Mouse (Mus musculus): ENCODE measurements at regions not wholly inside any gene's neighbourhood (a gene's known extent, or its start where the extent isn't known, plus 50 kb on each side); places are given as distances from the start of the nearest gene placed in this dataset.

DNA sequence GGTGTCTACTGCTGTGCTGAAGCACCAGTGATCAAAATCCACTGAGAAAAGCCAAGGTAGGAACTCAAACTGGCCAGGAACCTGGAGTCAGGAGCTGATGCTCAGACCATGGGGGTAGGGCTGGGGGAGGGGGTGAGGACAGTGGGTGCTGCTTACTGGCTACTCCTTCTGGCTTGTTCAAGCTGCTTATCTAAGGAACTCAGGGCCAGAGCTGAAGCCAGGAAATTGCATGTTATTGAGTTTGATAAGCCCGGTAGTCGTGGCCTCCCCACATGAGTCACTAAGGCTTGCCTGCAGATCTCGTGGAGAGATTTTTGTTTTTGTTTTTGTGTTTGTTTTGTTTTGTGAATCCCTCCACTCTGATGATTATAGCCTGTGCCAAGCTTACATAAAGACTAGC lies 65.9 kb downstream of the Tmem215 start:
- no peaks in the 10 kb centered on the region for H3K9me3 ChIP-seq (ENCODE audit: low read length)

DNA sequence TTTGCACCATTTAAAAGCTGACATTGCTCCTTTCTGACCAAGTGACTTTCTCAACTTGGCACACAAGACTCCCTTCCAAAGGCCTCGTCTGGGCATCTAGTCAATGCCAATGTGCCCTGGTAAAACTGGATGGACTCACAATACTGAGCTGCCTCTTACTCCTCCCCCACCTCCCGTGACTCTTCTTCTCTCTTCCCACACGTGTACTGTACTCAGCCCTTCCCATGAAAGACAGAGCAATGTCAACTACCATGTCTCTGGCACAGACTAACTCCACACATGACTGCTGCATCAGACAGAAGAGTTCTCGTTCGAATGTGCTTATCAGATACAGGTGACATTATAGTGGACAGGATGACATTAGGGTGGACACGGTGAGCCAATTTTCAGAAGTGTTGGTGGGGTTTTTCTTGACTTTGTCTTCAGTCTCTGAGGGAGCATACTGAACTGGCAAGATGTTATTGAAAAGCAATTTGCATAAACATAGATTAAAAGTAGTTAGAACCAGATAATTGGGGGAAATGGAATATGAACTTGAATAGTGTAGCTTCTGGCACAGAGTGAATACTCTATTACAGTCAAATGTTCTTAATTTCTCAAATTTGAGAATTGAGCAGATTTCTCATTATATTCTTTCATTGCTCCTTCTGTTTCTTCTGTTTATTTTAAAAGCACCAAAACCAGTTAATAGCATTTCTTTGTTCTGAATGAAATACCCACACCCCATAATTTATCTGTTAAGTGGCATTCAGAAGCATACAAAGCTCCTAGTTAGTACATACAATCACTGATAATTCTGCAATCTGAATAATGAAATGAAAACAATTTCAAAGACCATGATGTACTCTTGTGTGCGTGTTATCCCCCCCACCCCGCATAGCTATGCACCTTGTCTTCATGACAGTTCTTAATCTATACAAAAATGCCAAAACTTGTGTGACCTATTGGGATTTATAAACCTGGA lies 71.4 kb downstream of the Tmem215 start:
- Histone ChIP-seq H3K27ac (no peak overlapping the region), H3K36me3 (ENCODE audit: insufficient read depth, low read length) (no peaks in the 10 kb centered on the region), H3K9ac (replicated peaks; ENCODE audit: low read length) (no peak overlapping the region), H3K4me2 (ENCODE audit: low read depth, low read length) (no peak overlapping the region), H3K4me3 (ENCODE audit: low read length) (no peak overlapping the region), H3K4me1 (ENCODE audit: insufficient read depth, low read length) (no peaks in the 10 kb centered on the region), H3K27me3 (ENCODE audit: insufficient read depth, low read length) (no peaks in the 10 kb centered on the region), H3K9me3 (ENCODE audit: low read length) (peaks cover 3% of the 10 kb centered on the region; the same call in 1 of the 2 replicates)
- WGBS: 87% methylated on average over 8 of the region's 8 CpGs
- no peak for DNase-seq (ENCODE audit: low spot score)
- ATAC-seq: no peak
- TF ChIP-seq CTCF (IDR thresholded peaks at IDR 0.05; ENCODE audit: low read depth): no peak

More for the DNA sequence above, 65.9 kb downstream of the Tmem215 start:
- Histone ChIP-seq H3K27ac (no peak overlapping the region), H3K36me3 (ENCODE audit: insufficient read depth, low read length) (no peaks in the 10 kb centered on the region), H3K4me1 (ENCODE audit: insufficient read depth, low read length) (no peaks in the 10 kb centered on the region), H3K27me3 (ENCODE audit: insufficient read depth, low read length) (no peaks in the 10 kb centered on the region), H3K4me3 (ENCODE audit: low read length) (no peak overlapping the region), H3K4me2 (ENCODE audit: low read depth, low read length) (no peak overlapping the region), H3K9ac (replicated peaks; ENCODE audit: low read length) (no peak overlapping the region)
- WGBS: 79% methylated on average over 3 of the region's 3 CpGs
- no peak for TF ChIP-seq CTCF (IDR thresholded peaks at IDR 0.05; ENCODE audit: low read depth)
- no peak for ATAC-seq
- no peak for DNase-seq (ENCODE audit: low spot score)

DNA sequence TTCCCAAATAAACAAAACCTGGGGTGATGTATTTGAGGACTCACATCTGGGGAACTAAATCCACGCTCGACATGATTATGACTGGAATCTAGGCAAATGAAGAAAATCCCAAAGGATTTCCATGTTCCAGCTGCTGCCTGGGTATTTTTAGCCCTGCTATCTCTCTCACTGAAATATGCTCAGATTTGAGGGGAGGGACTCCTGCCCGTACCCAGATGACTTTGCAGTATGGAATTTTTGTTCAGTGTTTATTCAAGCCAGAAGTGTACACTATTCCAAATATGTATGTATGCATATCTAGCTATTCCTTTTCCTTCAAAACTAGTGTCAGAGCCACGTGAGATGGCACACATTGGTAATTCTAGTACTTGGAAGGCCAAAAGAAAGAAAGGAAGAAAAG lies 72.1 kb downstream of the Tmem215 start:
- no peaks in the 10 kb centered on the region for H3K36me3 ChIP-seq (ENCODE audit: insufficient read depth, low read length)
- DNase-seq (ENCODE audit: low spot score): peak; percentile 20
- 62% methylated on average over 4 of the region's 4 CpGs for WGBS
- H3K4me2 ChIP-seq (ENCODE audit: low read depth, low read length): no peak overlapping the region
- H3K4me3 ChIP-seq (ENCODE audit: low read length): no peak overlapping the region
- no peak overlapping the region for H3K9ac ChIP-seq (replicated peaks; ENCODE audit: low read length)
- ATAC-seq: no peak
- no peaks in the 10 kb centered on the region for H3K4me1 ChIP-seq (ENCODE audit: insufficient read depth, low read length)
- H3K27me3 ChIP-seq (ENCODE audit: insufficient read depth, low read length): no peaks in the 10 kb centered on the region
- no peak overlapping the region for H3K27ac ChIP-seq
- H3K9me3 ChIP-seq (ENCODE audit: low read length): peaks cover 3% of the 10 kb centered on the region; the same call in 1 of the 2 replicates
- TF ChIP-seq CTCF (IDR thresholded peaks at IDR 0.05; ENCODE audit: low read depth): no peak

DNA sequence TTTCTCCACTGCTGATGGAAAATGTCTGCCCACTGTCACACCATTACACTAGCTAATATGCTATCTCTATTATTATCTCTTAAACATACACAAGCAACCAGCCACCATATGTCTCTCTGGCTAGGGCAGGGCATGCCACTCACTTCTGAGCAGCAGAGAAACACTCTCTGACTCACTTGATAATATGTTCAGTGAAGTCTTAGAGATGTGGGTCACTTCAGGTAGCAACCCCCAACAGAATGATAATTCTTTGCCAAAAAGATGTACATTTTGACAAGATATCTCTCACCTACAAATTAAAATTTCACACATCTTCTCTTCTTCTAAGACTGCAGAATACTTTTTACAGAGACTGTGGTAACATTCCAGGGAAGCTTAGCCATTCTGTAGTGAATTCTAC lies 72.8 kb downstream of the Tmem215 start:
- Histone ChIP-seq H3K9ac (replicated peaks; ENCODE audit: low read length) (no peak overlapping the region), H3K4me3 (ENCODE audit: low read length) (no peak overlapping the region), H3K36me3 (ENCODE audit: insufficient read depth, low read length) (no peaks in the 10 kb centered on the region), H3K27me3 (ENCODE audit: insufficient read depth, low read length) (no peaks in the 10 kb centered on the region), H3K9me3 (ENCODE audit: low read length) (peaks cover 3% of the 10 kb centered on the region; the same call in 1 of the 2 replicates), H3K4me2 (ENCODE audit: low read depth, low read length) (no peak overlapping the region), H3K27ac (no peak overlapping the region), H3K4me1 (ENCODE audit: insufficient read depth, low read length) (no peaks in the 10 kb centered on the region)
- no peak for ATAC-seq
- TF ChIP-seq CTCF (IDR thresholded peaks at IDR 0.05; ENCODE audit: low read depth): no peak
- DNase-seq (ENCODE audit: low spot score): no peak

DNA sequence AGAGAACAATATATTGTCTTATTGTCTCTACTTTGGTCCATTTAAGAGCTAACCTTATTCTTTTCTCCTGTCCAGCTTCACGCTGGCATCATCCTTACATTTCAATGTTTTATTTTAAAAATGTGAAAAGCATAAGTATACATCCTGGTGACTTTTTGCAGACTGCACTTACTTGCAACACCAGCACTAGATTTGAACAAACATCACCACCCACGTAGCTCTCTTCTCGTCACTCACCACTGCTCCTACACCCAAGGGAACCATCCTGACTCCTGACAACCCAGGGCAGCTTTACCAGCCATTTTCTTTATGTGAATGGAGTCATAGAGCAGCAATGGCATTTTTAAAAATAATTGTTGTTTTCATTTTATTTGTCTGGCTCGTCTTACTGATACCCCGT lies 73.7 kb downstream of the Tmem215 start:
- no peak overlapping the region for H3K27ac ChIP-seq
- no peak for ATAC-seq
- TF ChIP-seq CTCF (IDR thresholded peaks at IDR 0.05; ENCODE audit: low read depth): no peak

DNA sequence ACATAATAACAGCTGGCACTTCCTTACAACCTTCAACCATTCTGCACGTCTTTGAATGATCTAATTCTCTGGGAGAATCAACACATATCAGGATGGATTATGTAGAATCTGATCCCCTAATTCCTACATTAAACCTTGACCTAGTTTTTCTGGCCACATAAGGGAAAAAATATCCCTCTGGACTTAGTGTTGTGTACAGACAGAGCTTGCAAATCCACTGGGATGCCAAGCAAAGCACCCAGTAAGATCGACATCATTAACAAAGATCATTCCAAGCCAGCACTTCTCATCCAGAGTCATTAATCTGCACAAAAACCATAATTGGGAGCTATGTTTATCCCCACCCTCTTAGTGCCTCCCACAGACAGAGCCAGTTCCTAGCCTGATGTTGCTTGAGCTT lies 87.8 kb downstream of the Tmem215 start:
- no peaks in the 10 kb centered on the region for H3K27me3 ChIP-seq (ENCODE audit: insufficient read depth, low read length)
- no peak overlapping the region for H3K4me3 ChIP-seq (ENCODE audit: low read length)
- H3K4me2 ChIP-seq (ENCODE audit: low read depth, low read length): no peak overlapping the region
- no peak for DNase-seq (ENCODE audit: low spot score)
- no peaks in the 10 kb centered on the region for H3K9me3 ChIP-seq (ENCODE audit: low read length)
- no peaks in the 10 kb centered on the region for H3K4me1 ChIP-seq (ENCODE audit: insufficient read depth, low read length)
- no peaks in the 10 kb centered on the region for H3K36me3 ChIP-seq (ENCODE audit: insufficient read depth, low read length)
- H3K9ac ChIP-seq (replicated peaks; ENCODE audit: low read length): no peak overlapping the region
- WGBS: 54% methylated on average over 2 of the region's 2 CpGs
- no peak for ATAC-seq
- no peak overlapping the region for H3K27ac ChIP-seq
- TF ChIP-seq CTCF (IDR thresholded peaks at IDR 0.05; ENCODE audit: low read depth): no peak

More for the DNA sequence above, 73.7 kb downstream of the Tmem215 start:
- no peak overlapping the region for H3K9ac ChIP-seq (replicated peaks; ENCODE audit: low read length)
- peaks cover 3% of the 10 kb centered on the region; the same call in 1 of the 2 replicates for H3K9me3 ChIP-seq (ENCODE audit: low read length)
- no peak overlapping the region for H3K4me2 ChIP-seq (ENCODE audit: low read depth, low read length)
- WGBS: 68% methylated on average over 5 of the region's 5 CpGs
- H3K36me3 ChIP-seq (ENCODE audit: insufficient read depth, low read length): no peaks in the 10 kb centered on the region
- H3K27me3 ChIP-seq (ENCODE audit: insufficient read depth, low read length): no peaks in the 10 kb centered on the region
- H3K4me1 ChIP-seq (ENCODE audit: insufficient read depth, low read length): no peaks in the 10 kb centered on the region
- no peak for DNase-seq (ENCODE audit: low spot score)
- no peak overlapping the region for H3K4me3 ChIP-seq (ENCODE audit: low read length)

DNA sequence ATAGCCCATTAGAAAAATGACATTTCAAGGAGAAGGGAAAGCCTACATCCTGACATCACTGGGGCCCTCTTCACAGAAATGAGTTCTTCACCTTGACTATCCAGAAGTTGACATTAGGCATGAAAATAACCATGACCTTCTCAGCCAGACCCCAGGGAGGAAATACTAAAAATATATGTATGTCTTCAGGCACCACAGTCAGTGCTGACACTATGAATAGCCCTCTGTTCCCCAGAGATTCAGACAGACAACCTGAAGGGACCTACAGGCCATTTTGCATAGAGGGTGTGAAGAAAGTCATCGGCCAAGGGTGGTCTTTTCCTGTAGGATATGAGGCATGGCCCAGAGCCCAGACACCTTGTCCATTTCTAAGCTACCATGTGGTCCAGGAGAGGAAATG lies 101.3 kb downstream of the Tmem215 start:
- no peak for ATAC-seq
- Histone ChIP-seq H3K4me3 (ENCODE audit: low read length) (no peak overlapping the region), H3K4me1 (ENCODE audit: insufficient read depth, low read length) (no peaks in the 10 kb centered on the region), H3K27me3 (ENCODE audit: insufficient read depth, low read length) (no peaks in the 10 kb centered on the region), H3K9ac (replicated peaks; ENCODE audit: low read length) (no peak overlapping the region), H3K4me2 (ENCODE audit: low read depth, low read length) (no peak overlapping the region), H3K36me3 (ENCODE audit: insufficient read depth, low read length) (no peaks in the 10 kb centered on the region), H3K9me3 (ENCODE audit: low read length) (no peaks in the 10 kb centered on the region), H3K27ac (no peak overlapping the region)
- WGBS: 81% methylated on average over 1 of the region's 1 CpGs
- no peak for TF ChIP-seq CTCF (IDR thresholded peaks at IDR 0.05; ENCODE audit: low read depth)
- DNase-seq (ENCODE audit: low spot score): no peak
